Mouse (Mus musculus) heart, adult 9 months (tissue): Measurements from ENCODE around the gene Pde7b.

Experiments used
- DNase-seq, 2 experiments: peaks; one replicate each; pipeline ENCODE4 v3.0.0; 2022; ENCODE audit warnings: low spot score in 2 of 2

Pde7b gene

DNA sequence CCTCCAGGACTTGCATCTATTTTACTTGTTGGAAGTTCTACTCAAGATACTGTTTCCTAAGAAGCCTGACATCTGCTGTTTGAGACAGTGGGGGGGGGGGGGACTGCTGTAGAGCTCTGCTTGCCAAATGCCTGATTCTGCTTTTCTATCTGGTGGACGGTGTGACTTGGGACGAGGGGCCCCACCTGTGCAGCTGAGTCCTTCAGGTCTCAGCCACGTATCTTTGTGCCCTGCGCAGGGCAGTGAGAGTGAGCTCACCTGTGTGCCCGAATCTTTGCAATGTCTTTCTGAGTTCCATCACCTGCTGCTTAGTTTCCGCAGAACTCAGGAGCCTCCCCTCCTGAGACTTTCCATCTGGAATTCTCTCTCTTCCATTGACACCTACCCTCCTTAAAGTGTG, 70.7 kb downstream of the Pde7b start:
- no peak for DNase-seq

- no peak for DNase-seq
These were observed 71.6 kb downstream of the Pde7b start for GRCm38 (mm10) chr10:20653299-20653698.

GRCm38 (mm10) chr10:20636381-20636780, 88.5 kb downstream of the Pde7b start:
- DNase-seq = no peak

GRCm38 (mm10) chr10:20633085-20633415, 91.8 kb downstream of the Pde7b start:
- no peak for DNase-seq

DNA sequence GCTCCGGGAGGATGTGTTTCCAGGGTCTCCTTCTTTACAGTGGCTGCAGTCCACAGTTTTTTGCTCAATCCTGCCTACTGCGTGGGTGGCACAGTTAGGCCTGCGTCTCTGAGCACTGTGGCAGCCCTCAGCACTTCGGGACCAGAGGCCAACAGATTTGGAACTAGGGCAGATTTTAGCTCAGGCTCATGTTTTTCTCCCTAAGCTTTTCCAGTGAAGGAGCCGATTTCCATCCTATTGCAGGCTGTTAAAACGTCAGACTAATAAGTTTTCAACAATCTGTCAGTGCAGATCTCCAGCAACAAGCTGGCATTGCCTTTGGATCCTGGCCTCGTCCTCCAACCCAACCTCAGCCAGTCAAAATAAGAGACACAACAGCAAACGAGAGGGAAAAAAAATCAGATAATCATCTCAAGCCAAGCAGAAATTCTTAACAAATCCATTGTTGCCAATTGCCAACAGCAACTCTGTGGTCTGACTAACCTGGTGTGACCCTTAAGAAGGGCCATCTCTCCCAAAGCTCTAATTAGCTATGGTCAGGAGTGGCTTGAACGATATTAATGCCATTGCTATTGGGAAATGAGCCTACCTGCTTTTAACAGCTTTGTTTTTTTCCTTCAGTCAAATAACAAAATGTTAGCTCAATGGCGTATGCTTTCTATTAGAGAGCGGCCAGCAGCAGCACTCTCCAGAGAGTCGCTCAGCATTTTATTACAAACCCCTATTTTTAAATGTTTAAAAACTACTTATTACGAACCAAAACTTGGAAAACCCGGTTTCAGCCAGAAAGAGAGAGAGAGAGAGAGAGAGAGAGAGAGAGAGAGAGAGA, 92.4 kb downstream of the Pde7b start:
- DNase-seq = no peak

- peak in 1 of 2 experiments; percentile 22 for DNase-seq
These were observed 94.8 kb downstream of the Pde7b start for GRCm38 (mm10) chr10:20630122-20630521.

- no peak for DNase-seq
These were observed 99.0 kb downstream of the Pde7b start for GRCm38 (mm10) chr10:20625702-20626375.

DNA sequence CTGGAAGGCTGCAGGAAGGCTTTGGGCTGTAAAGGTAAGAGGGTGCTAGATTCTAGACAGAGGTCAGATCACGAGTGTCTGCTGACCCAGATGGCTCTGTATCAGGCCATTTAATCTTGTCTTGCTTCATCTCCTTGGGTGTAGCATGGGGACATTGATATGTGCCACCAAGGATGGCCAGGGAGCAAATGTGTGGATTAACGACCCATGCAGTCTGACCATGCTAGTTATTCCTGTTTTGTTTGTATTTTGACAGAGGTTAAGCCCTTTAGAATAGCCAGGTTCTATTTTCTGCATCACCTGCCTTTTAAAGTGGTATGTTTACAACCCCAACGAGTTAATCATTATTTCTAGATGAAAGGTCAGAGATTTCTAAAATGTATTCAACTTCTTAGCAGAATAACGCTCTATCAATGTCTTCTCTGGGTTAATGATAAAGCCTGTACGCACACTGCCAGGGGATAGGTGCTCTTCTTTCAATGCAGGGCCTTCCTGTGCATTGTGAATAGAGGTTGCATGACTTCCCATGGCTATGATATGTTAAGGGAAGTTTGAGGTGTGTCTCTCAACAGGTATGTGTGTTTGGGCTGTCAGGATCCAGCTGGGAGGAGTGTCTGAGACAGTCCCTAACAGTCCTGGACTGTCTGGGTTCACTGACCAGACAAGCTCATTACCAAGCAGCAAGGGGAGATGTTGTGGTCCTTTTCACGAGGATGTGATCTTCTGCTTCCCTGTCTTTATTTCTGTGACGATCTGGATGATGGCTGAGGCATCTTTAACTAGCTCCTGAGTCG, 103.0 kb downstream of the Pde7b start:
- no peak for DNase-seq

- DNase-seq = no peak
These were observed 118.9 kb downstream of the Pde7b start for GRCm38 (mm10) chr10:20606007-20606406.

GRCm38 (mm10) chr10:20595107-20595810, 129.6 kb downstream of the Pde7b start:
- no peak for DNase-seq

DNA sequence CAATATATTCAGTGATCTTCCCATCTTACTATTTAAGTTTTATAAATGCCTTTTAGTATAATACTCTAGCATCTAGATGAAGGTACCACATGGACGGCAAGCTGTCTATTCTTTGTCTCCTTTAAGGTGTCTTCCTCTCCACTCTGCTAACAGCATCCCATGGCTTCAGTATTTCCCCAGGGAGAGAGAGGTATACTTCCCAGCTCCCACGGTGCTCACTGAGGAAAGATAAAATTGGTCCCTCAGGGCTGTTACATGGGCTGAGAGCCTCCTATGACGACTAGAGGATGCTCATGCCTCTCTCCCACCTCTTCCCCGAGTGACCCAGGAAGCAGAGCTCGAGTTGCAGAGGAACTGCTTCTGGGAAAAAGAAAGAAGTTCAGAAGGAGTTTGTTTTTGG, 130.9 kb downstream of the Pde7b start:
- DNase-seq = no peak

DNA sequence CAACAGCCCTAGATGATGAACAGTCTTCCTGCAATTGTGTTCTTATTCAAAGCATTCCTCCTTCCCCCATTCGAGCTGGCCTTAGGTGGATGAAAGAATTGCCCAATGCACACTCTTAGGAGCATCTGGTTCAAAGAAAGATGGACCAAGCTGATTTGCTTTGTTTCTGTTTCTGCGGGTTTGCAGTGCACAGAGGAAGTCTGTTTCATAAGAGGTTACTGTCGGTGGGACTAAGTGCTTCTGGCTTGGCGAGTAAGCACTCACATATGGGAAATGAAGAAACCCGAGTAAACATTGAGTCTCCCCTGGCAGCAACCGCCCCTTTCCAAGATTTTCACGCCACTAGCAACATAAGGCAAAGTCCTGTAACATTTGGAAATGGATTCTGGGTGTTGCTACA, 134.8 kb downstream of the Pde7b start:
- peak in 1 of 2 experiments; percentile 22 for DNase-seq

GRCm38 (mm10) chr10:20585959-20586358, 138.9 kb downstream of the Pde7b start:
- DNase-seq = no peak

- no peak for DNase-seq
These were observed 149.9 kb downstream of the Pde7b start for GRCm38 (mm10) chr10:20575002-20575401.

- no peak for DNase-seq
These were observed 150.5 kb downstream of the Pde7b start for GRCm38 (mm10) chr10:20574414-20574813.

GRCm38 (mm10) chr10:20571521-20571920, 153.4 kb downstream of the Pde7b start:
- DNase-seq = peak in 1 of 2 experiments; percentile 16

GRCm38 (mm10) chr10:20568630-20569029, 156.2 kb downstream of the Pde7b start:
- DNase-seq = no peak

DNA sequence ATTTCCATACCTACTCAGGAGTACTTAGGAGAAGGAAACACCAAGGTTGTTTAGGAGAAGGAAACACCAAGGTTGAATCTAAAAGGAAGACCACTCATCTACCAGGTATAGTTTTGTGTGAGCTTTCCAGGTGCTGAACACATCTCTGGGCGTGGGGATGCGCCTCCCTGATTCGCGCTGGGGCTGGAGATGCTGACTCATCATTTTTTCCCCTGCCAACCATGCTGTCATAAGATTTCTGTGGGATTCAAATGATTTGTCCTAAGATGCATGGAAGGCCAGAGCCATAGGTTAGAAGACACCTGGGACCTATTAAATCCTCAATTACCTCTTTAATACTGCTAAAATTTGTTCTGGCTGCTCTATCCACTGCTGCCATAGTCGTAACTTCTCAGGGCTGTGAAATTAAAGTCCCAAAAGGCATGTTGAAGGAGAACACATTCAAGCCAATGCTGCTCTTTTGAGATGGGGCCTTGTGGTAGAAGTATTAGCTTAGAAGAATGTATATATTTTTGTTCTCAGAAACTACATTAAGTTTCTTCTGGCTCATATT, 157.1 kb downstream of the Pde7b start:
- DNase-seq = no peak

- DNase-seq = no peak
These were observed 168.4 kb downstream of the Pde7b start for GRCm38 (mm10) chr10:20556477-20556876.

DNA sequence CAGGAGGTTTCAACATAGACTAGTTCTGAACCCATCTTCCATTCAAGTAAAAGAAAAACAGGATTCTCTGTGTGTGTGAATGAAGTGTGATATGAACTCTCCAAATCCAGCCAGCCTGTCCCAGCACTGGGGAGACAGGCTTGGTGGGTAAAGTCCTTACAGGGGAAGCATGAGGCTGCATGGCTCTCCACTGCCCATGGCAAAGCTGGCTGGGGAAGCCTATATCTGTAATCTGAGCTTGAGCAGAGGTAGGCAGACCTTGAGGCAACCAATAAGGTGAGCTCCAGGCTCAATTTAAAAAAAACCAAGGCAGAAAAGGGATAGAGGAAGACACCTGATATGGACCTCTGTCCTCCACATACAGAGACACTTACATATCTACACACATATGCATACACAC, 173.5 kb downstream of the Pde7b start:
- no peak for DNase-seq

DNA sequence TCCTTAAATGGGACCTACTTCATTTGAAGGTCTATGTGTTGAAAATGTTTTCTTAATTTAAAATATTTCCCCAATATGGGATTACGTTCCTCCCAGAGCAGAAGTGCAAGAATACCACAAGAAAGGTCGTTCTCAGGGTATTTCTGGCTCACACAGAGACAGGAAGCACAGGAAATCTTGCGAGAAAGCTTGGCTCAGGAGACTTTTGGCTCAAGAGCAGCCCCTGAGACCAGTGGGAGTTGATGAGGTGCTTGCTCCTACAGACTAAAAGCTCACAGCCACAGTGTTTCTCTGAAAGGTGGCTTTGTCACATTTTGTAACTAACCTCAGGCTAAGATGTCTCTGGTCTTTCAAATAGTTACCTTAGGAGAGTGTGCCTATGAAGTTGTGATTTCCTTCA, 174.1 kb downstream of the Pde7b start:
- DNase-seq = peak; percentile 71 to 73

DNA sequence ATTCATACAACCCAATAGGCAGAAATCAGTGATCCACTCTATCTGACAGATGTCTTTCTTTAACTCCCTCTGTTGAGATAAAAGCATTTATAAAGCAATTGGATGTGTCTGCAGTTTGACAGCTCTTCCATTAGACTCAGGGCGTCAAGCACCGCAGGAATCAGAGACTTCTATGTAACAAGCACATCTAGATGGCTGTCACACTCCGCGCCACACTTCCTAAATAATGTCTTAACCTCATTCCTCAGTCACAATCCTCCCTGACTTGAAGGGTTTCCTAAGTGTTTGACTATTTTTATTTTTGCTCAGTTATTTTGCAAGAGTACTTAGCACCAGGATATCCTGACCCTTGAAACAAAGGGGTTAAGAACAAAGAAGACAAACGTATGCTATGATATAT, 174.7 kb downstream of the Pde7b start:
- peak in 1 of 2 experiments; percentile 6 for DNase-seq
